Mouse (Mus musculus): ENCODE data around the gene Coq5.
A peak's percentile ranks its signal among the peaks of the same experiment; 100 is the strongest.
"Not testable (repeated sequence)": the region's sequence is repeated elsewhere in the genome, so short reads cannot be mapped to it uniquely, and the experiment has no call there.

Gene Coq5

DNA sequence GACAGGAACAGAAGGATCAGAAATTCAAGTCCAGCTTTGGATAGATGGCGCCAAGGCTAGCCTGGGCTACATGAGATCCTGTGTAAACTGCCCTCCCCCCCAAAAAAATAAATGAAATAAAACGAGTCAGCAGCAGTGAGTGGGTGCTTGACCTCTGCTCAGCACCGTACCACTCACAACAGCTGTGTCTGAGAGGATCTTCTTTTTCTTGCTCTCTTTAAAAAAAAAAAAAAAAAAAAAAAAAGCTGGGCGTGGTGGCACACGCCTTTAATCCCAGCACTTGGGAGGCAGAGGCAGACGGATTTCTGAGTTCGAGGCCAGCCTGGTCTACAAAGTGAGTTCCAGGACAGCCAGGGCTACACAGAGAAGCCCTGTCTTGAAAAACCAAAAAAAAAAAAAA lies 22.7 kb downstream of the Coq5 start:
- not testable (repeated sequence) for DNase-seq (ENCODE audit: low read depth, low spot score)

DNA sequence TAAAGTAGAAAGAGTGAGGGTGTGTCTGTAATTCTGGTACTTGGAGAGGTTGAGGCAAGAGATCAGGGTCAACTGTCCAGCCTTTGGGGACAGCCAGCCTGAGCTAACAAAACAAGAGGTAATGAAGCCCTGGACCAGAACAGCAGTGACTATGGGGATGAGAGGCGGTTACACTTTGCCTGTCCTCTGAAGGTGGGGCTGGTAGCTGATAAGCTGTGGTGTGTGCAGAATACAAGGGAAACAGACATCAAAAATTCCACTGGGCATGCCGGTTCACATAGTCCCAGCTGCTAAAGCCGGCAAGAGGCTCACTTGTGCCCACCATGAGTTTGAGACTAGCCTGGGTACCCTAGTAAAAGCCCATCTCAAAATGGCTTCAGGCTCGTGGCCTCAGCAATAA lies 32.9 kb downstream of the Coq5 start:
- DNase-seq (ENCODE audit: low read depth, low spot score) = no peak

DNA sequence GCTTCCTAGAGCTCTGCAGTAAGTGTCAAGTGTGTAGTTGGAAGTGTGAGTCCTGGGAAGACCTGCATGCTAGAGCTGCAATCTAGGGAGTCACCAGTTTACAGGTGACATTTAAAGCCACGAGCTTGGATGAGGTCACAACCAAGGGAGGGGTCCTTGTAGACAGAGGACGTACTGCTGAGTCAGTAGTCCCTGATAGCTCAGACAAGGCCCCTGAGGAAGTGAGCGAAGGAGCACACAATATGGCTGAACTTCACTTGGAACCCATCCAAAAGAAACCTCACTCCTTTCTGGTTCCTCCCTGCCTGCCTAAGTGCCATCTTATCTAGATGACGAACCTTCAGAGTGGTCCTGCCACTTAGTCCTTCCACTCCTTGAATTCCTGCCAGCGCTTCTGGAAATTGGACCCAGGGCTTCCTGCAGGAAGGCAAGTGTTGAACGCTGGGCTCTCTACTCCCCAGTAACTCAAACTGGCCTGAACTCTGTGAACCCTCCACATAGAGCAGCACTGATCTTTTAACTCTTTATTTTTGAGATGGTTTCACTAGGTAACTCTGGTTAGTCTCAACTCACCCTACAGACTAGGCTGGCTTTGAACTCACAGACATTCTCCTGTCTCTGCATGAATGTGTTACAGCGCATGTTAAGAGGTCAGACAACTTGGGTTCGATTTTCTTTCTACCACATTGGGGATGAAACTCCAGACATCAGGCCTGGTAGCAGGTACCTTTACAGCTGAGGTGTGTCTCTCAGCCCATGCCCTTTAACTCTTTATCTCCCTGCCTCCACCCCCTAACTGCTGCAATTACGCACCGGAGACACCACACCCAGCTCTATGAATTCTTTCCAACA lies 33.6 kb downstream of the Coq5 start:
- DNase-seq (ENCODE audit: low read depth, low spot score) = no peak

DNA sequence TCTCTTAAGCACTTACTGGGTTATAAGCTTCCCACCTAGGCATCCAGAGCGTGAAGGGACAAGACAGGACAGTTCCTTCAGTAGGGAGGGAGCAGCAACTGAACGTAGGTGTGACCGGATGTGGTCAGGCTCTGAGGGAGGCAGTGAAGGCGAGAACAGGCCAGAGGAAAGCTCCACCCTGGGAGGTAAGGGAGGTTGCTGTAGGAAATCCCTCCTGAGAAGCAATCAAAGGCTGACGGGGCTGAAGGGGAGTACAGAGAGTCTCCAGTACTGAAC lies 34.1 kb downstream of the Coq5 start:
- no peak for DNase-seq (ENCODE audit: low read depth, low spot score)

DNA sequence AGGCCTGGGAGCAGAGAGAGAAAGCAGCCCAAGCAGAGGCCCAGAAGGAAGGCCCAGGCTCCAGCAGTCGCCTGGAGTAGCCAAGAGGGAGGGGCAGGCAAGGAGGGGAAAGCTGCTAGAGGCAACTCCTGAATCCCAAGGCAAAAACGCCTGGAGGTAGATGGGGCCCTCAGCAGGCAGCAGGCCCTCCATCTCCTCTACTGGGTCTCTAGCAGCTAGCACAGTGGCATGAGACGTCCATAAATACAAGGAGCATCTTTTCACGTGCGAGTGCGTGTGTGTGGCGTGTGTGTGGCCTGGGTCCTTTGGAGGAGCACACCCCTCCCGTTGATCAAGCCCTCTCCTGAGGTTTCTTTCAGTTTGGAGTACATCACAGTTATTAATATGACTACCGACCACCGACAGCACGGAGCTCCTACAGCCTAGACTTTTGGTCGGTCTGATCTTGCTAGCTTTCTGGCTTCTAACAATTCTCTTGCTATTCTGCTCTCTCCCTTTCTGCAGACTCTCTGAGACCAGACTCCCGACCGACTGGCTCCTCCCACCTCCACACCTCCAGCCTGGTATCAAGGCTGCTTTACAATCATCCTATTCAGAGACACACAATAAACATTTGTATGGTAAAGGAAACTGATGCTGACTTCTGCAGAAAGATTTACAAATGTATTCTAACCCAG lies 37.6 kb downstream of the Coq5 start:
- DNase-seq (ENCODE audit: low read depth, low spot score) = peak; percentile 67

DNA sequence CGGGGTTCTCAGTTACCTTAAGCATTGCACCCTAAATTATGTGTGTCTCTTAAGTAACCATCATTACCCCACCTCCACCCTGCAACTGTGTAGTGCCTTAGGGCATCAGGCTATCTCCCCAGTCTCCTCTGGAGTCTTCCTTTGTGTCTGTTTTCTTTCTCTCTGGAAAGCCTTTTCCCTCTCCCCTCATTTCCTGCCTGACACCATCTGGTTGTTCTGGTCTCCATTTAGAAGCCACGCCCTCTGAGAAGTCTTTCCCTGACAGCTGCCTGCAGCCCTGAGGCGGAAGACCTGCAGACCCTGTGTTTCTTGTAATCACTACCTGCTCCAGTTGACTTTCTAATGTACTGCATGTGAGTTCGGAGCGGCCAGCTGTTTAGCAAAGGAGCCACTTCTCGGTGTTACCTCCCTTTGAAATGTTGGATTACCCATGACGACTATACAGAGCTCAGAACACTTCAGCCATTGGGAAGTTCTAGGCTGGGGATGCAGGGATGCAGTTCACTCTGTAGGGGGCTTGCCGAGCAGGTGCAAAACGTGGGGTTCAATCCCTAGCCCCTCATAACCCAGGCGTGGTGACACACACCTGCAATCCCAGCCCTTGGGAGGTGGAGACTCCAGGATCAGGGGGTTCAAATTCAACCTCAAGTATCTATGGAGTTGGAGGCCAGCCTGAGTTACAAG lies 38.3 kb downstream of the Coq5 start:
- peak; percentile 93 for DNase-seq (ENCODE audit: low read depth, low spot score)

DNA sequence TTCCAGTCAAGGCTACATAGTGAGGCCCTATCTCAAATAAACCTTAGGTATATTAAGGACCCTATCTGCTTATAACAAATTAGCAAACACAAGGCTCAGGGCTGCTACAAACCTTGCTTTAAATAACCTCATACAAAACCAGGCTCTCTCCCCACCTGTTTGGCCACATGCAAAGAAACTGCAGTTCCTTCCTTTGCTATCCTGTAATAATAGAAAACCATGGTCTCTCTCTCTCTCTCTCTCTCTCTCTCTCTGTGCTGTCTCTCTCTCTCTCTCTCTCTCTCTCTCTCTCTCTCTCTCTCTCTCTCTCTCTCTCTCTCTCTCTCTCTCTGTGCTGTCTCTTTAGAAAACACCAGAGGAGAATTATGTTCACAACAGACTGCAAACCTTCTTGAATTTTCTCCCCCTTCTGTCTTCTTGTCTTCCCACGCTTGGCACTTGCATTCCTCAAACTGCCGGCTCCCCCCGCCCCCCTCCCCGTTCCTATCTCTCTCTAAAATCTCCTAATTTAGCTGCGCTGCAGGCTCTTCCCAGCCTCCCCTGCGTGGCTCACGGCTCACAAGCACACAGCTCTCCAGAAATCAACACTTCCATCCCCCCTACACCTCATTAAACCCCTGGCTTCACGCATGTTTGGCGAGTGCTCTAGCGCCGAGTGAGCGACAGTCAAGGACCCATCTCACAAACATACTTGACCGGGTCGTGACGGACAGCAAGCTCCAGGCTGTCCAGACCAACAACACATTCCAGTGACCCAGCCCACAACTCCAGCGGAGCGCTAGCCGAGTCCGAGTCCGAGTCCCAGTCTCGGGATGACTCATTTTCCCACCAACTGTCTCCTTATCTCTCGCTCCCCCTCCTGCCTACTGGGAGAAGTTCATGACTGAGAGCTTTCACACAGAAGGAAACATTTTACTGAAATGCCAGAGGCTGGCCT lies 39.8 kb downstream of the Coq5 start:
- peak; percentile 81 for DNase-seq (ENCODE audit: low read depth, low spot score)

DNA sequence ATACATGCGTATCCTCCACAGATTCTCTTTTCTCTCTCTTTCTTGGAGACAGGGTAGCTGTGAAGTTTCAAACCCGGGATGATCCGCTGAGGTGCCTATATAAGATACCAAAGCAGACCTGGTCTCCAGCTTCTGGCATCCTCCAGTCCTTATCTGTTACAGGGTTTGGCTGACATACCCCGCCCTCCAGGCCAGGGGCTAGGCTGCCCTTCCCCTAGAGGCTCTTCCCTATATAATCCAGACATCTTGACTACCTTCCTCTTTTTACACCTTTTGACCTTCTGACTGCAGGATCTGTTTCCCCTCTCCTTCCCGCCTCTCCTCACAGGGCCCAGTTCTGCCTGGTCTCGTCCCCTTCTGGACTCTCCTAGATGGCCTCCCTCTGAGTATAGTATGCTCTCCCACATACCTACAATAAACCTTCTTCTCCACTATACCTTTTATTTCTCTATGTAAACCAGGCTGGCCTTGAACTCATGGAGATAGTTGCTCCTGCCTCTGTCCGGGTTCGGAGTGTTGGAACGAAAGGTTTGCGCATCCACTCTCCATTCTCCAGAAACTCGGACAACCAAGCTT lies 46.9 kb downstream of the Coq5 start:
- no peak for DNase-seq (ENCODE audit: low read depth, low spot score)

DNA sequence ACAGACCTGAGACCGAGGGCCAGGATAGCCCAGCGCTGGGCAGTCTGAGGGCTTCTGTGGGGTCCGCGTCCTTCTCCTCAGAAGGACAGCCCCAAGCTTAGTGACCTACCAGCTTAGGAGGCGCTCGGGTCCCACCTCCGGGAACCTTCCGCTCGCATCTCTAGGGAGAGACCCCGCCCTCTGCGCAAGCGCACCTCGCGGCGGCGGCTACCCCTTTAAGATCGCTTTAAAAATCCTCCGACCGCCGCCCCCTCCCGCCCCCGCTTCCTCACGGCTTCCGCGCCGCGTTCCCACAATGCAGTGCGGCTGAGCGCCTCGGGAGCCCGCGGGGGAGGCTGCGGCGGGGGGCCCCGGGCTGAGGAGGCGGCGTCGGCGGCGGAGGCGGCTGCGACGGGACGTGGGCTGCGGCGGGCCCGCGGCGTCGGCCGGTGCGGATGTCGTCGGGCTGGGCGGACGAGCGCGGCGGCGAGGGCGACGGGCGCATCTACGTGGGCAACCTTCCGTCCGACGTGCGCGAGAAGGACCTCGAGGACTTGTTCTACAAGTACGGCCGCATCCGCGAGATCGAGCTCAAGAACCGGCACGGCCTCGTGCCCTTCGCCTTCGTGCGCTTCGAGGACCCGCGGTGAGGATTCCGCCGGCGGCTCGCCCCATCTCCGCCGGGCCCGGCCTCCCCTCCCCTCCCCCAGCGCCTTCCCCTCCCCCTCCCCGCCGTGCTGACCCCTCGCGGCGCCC lies 47.6 kb downstream of the Coq5 start, which contains the start of gene Srsf9:
TSS of gene Srsf9 (plus strand) at position 303 of the 735 bp plus-strand sequence.
- peak; percentile 96 for DNase-seq (ENCODE audit: low read depth, low spot score)

DNA sequence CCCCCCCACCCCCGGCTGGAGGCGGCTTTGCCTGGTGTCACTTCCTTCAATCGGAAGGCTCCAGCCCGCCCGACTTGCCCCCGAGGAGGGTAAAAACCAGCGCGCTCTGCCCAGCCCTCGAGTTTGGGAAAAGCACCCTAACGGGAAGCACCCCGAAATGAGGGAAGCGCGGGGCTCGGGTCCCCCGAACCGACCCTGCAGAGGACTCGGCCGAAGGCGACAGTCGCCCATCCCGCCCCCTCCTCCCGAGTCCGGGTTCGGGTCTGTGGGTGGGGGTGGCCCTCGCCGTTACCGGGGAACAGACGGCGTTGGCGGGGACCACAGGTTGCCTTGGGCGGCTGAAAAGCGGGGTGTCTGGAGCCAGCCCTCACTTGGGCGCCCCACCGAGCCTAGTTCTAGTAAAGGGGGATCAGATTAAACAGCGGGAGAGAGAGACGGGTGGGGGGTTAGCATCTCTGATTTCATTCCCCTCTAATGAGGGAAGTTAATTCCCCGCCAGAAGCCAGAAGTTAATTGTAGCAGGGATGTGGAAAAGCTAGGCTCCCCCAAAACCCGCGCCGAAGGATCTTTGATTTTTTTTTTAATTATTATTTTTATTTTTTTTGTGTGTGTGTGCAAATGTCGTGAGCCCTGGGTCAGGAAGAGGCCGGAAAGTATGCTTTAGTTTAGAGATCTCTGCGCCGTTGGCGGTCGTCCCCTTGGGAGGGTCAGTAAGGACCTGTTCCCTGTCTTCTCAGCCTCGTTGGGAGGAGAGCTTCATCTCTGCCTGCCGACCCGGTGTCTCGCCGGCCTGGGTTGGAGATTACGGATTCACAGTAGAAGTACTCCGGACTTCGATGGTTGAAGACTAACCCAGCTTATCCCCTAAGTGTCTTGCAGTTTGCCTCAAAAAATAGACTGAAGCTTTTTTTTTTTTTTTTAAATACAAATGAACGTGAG lies 48.4 kb downstream of the Coq5 start:
- DNase-seq (ENCODE audit: low read depth, low spot score) = no peak

DNA sequence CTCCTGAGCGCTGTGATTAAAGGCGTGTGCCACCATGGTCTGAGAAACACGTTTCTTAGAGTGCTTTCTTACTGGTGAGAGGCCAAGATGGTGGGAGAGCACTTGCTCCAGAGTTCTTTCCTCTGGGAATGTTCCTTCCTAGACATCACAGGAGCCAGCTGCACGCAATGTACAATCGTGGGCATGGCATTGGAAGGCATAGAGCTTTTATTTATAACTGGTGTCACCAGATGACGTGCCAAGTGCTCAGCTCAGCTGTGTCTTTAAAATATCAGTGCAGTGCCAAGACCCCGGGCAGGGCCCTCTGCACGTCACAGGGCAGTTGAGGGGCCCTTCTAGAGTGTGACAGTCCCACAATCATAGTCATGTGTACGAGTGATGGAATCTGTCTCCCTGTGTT lies 51.5 kb downstream of the Coq5 start:
- DNase-seq (ENCODE audit: low read depth, low spot score) = no peak

DNA sequence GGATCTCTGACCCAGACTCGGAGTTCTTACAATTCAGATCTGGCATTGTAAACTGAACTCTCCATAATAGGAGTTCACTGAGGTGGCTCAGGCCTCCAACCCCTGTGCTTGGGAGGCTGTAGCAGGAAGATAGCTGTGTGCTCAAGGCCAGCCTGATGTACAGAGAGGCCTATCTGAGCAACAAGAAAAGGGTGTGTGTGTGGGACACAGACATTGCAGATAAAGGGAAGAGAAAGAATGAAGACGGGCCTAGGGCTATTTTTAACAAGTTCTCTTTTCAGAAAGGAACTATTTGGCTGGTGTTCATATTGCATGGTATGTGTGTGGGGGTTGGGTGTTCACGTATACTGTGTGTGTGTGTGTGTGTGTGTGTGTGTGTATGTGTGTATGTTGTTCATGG lies 54.2 kb downstream of the Coq5 start:
- DNase-seq (ENCODE audit: low read depth, low spot score) = no peak

DNA sequence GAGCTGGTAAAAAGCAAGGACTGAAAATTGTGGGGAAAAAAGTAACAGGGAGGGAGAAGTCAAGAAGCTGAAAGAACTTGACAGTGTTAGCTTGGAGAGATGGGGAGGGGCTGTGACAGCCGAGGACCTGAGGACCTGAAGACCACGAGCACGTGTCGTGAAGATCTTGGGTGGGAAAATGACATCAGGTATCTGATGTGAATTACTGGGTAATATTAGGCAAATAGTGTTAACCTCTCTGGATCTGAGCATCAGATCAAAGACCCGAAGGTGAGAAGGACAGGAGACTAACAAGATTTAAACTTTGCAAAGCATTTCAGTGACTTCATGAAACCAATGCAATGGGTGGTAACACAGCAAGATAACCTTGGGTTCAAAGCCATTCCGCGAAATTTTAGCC lies 60.5 kb downstream of the Coq5 start:
- DNase-seq (ENCODE audit: low read depth, low spot score) = no peak

DNA sequence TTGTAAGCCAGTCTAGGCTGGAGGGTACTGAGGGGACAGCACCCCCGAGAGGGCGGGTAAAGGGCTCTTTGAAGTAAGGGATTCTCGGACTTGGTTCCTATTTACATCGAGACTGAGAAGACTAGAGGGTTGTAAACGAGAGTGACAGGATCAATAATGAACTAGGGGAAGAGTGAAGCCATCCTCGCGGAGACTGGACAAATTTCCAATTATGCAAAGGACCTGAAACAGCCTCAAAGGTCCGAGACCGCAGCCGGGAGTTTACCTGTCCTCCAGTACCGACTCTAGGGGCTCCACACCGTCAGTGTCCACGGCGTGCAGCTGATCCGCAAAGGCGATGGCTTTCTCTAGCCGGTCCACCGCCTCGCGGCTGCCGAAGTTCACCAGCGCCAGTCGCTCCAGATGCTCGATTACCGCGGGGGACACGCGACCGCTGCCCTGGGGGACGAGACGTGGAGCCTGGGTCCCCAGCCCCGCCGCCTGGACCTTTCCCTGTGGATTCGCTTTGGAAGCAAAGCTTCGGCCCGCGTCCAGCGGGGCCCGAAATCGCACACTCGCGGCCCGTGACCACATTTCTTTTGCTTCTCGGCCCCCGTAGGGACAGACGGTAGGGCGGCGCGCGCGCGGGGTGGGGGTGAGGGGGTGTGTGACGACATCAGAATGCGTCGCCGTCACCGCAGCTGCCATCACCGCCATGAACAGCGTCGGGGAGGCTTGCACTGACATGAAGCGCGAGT lies 61.3 kb downstream of the Coq5 start, which contains the start of the genes Gatc and Triap1:
TSS of gene Gatc (minus strand) at position 602 of the 737 bp plus-strand sequence.
TSS of gene Triap1 (plus strand) at position 649 of the 737 bp plus-strand sequence.
- DNase-seq (ENCODE audit: low read depth, low spot score) = peak; percentile 92

DNA sequence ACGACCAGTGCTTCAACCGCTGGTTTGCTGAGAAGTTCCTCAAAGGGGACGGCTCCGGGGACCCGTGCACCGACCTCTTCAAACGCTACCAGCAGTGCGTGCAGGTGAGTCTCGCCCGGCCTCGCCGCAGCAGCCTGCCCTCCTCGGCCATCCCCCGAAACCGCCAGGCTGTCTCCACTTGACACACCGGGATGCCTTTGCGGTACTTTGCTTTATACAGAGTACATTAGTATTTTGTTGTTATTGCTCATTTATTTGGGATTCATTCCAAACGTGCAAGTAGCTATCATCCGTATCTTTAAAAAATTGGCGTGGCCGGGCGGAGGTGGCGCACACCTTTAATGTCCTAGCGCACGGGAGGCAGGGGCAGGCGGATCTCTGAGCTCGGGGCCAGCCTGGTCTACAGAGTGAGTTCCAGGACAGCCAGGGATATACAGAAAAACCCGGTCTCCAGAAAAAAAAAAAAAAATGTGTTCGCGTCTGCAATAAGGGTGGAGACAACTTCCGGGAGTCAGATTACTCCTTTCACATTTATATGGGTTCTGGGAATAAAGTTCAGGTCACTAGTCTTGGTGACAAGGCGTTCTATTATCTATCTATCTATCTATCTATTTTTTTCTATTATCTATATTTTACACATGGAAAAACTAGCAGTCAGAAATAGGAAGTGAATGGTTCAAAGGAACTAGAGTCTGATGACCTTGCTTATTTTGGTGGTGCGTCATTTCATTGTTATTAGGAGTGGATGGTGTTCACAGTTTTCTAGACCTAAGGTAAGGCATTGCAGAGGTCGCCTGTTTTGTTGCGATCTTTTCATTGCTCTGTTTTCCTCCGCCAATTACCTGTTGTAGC lies 62.1 kb downstream of the Coq5 start:
- no peak for DNase-seq (ENCODE audit: low read depth, low spot score)
